Mouse (Mus musculus) midbrain, postnatal 0 days (tissue): ENCODE data around the gene Thoc6. TPM values are rescaled to one million over a fixed set of nuclear protein-coding genes. Genes with fewer than 3 reads are reported as not detected.
A peak's percentile ranks its signal among the peaks of the same experiment; 100 is the strongest.

ENCODE experiments used
- ATAC-seq: fragments of 200-750 bp; cut with Nextera tagmentation; 2 replicates; pipeline ENCODE4 v1.8.0; 2017; ENCODE audit warnings: moderate number of reproducible peaks, mild to moderate bottlenecking, moderate TSS enrichment, moderate library complexity; ENCODE audit not compliant: low FRiP score
- DNase-seq: peaks from one replicate; pipeline ENCODE4 v3.0.0-alpha.2; 2015; ENCODE audit warnings: low spot score
- H3K27ac ChIP-seq: fragments of 300-500 bp; sonication (generic); 2 replicates; pipeline ENCODE4 v1.5.1; 2014; ENCODE audit warnings: low read depth, mild to moderate bottlenecking, low read length, mixed read lengths
- H3K27me3 ChIP-seq: fragments of 300-500 bp; sonication (generic); 2 replicates; pipeline ENCODE4 v1.6.1; 2014; ENCODE audit warnings: low read length, control low read depth, mixed read lengths; ENCODE audit not compliant: insufficient read depth
- H3K36me3 ChIP-seq: fragments of 300-500 bp; sonication (generic); 2 replicates; pipeline ENCODE4 v1.6.1; 2014; ENCODE audit warnings: low read length, control low read depth, mixed read lengths; ENCODE audit not compliant: insufficient read depth
- H3K4me1 ChIP-seq: fragments of 300-500 bp; sonication (generic); 2 replicates; pipeline ENCODE4 v1.6.1; 2014; ENCODE audit warnings: mild to moderate bottlenecking, control low read depth, antibody characterized with exemption, low read length, mixed read lengths; ENCODE audit not compliant: insufficient read depth
- H3K4me2 ChIP-seq: fragments of 300-500 bp; sonication (generic); 2 replicates; pipeline ENCODE4 v1.6.1; 2014; ENCODE audit warnings: low read depth, mild to moderate bottlenecking, low read length, mixed read lengths; ENCODE audit not compliant: poor library complexity, severe bottlenecking
- H3K4me3 ChIP-seq: fragments of 300-500 bp; sonication (generic); 2 replicates; pipeline ENCODE4 v1.5.1; 2014; ENCODE audit warnings: low read depth, mild to moderate bottlenecking, low read length, moderate library complexity
- H3K9ac ChIP-seq: fragments of 300-500 bp; sonication (generic); replicated peaks from 2 replicates; pipeline ENCODE4 v1.6.1; 2014; ENCODE audit warnings: mild to moderate bottlenecking, low read length, moderate library complexity, mixed read lengths; ENCODE audit not compliant: poor library complexity, severe bottlenecking
- H3K9me3 ChIP-seq: fragments of 300-500 bp; sonication (generic); 2 replicates; pipeline ENCODE4 v1.6.1; 2016; ENCODE audit warnings: low read length, control low read depth
- CTCF ChIP-seq: IDR thresholded peaks from 2 replicates; pipeline ENCODE4 v1.5.1; 2016; ENCODE audit warnings: antibody characterized with exemption, mild to moderate bottlenecking
- WGBS: fragments of 180-500 bp; shearing (Covaris S2); extraction: QIAGEN DNeasy Blood & Tissue Kit; methylation state at CpG from one replicate; pipeline ENCODE4 v1.1.7; 2014; 5-methylcytosine and 5-hydroxymethylcytosine counted together
- polyA plus RNA-seq: library from polyadenylated mRNA; unstranded; fragments of >200 nt; fragmentation: Nextera tagmentation; extraction: Ambion mirVana; gene quantifications from 2 replicates; pipeline ENCODE4 v1.2.1, GENCODE M21; 2015
- total RNA-seq: library from RNA; depleted of rRNA; stranded (reverse); fragments of >200 nt; gene quantifications from 2 replicates; pipeline ENCODE4 v1.2.3, GENCODE M21; 2014; rRNA removed

Thoc6 gene
- total and polyA plus RNA-seq, 2 experiments from 2014 or later, result 16.7 to 21.1 TPM

- H3K4me2 ChIP-seq, result peak overlapping the region; percentile 40
- H3K36me3 ChIP-seq, result no peaks in the 10 kb centered on the region
- WGBS, result 16% methylated on average over 22 of the region's 22 CpGs
- no peaks in the 10 kb centered on the region for H3K27me3 ChIP-seq
- DNase-seq (peak; percentile 58), ATAC-seq (peak; percentile 79)
- H3K9me3 ChIP-seq, result no peaks in the 10 kb centered on the region
- no peaks in the 10 kb centered on the region for H3K4me1 ChIP-seq
- peak; percentile 76 for TF ChIP-seq CTCF
- H3K9ac ChIP-seq, result 0 out of 2 replicates have a peak overlapping the region, but pooled peaks have one; percentile 8
- H3K27ac ChIP-seq, result no peak overlapping the region
- H3K4me3 ChIP-seq, result peak overlapping the region; percentile 8; the same call in 1 of the 2 replicates
Observed at GRCm38 (mm10) chr17:23630195-23631020, 43.3 kb downstream of the Thoc6 start.

GRCm38 (mm10) chr17:23627813-23628212 is 45.9 kb downstream of the Thoc6 start:
- Histone ChIP-seq H3K4me3 (no peak overlapping the region), H3K9me3 (no peaks in the 10 kb centered on the region), H3K4me2 (no peak overlapping the region), H3K9ac (no peak overlapping the region), H3K4me1 (no peaks in the 10 kb centered on the region), H3K27ac (no peak overlapping the region), H3K27me3 (no peaks in the 10 kb centered on the region), H3K36me3 (no peaks in the 10 kb centered on the region)
- no peak for TF ChIP-seq CTCF
- 32% methylated on average over 7 of the region's 7 CpGs for WGBS
- ATAC-seq (no peak), DNase-seq (no peak)

GRCm38 (mm10) chr17:23620351-23620750 is 53.3 kb downstream of the Thoc6 start:
- DNase-seq (no peak), ATAC-seq (no peak)
- H3K4me2 ChIP-seq, result no peak overlapping the region
- no peaks in the 10 kb centered on the region; the same call in 1 of the 2 replicates for H3K27me3 ChIP-seq
- WGBS, result 83% methylated on average over 7 of the region's 7 CpGs
- no peaks in the 10 kb centered on the region for H3K36me3 ChIP-seq
- no peak overlapping the region for H3K4me3 ChIP-seq
- H3K9me3 ChIP-seq, result no peaks in the 10 kb centered on the region
- H3K27ac ChIP-seq, result no peak overlapping the region
- H3K9ac ChIP-seq, result no peak overlapping the region
- no peak for TF ChIP-seq CTCF
- H3K4me1 ChIP-seq, result no peaks in the 10 kb centered on the region

Other genes starting within 250 kb of the Thoc6 start
- gene Vmn2r117, start 194.2 kb downstream of the Thoc6 start, total RNA-seq, result not detected in 2 replicates
- gene Vmn2r117, start 194.2 kb downstream of the Thoc6 start, polyA plus RNA-seq, result not detected in 2 replicates
- gene Zfp213, start 109.6 kb downstream of the Thoc6 start, total RNA-seq, result 16.9 and 21.7 TPM in 2 replicates
- gene Zfp213, start 109.6 kb downstream of the Thoc6 start, polyA plus RNA-seq, result 10.0 and 10.7 TPM in 2 replicates
- 36.2 and 48.2 TPM in 2 replicates for gene Zfp13, start 74.4 kb downstream of the Thoc6 start, total RNA-seq
- gene Zfp13, start 74.4 kb downstream of the Thoc6 start, polyA plus RNA-seq, result 23.3 and 26.3 TPM in 2 replicates
- not detected in 2 replicates for gene Zscan10, start 73.0 kb downstream of the Thoc6 start, total RNA-seq
- gene Zscan10, start 73.0 kb downstream of the Thoc6 start, polyA plus RNA-seq, result not detected in 2 replicates
- 0.33 and 0.66 TPM in 2 replicates for gene Mmp25, start 28.6 kb downstream of the Thoc6 start, total RNA-seq
- 0.98 and 1.0 TPM in 2 replicates for gene Mmp25, start 28.6 kb downstream of the Thoc6 start, polyA plus RNA-seq
- gene Bicdl2, start 13.4 kb downstream of the Thoc6 start, total RNA-seq, result not detected in 2 replicates
- 0.10 TPM in 1 of 2 replicates, not detected in the other for gene Bicdl2, start 13.4 kb downstream of the Thoc6 start, polyA plus RNA-seq
- 87.3 and 194 TPM in 2 replicates for gene Hcfc1r1, start 286 bp downstream of the Thoc6 start, total RNA-seq
- 210 and 212 TPM in 2 replicates for gene Hcfc1r1, start 286 bp downstream of the Thoc6 start, polyA plus RNA-seq
- gene Tnfrsf12a, start 3.6 kb upstream of the Thoc6 start, total RNA-seq, result 3.9 and 4.2 TPM in 2 replicates
- 3.3 TPM in 2 replicates for gene Tnfrsf12a, start 3.6 kb upstream of the Thoc6 start, polyA plus RNA-seq
- 0.60 and 0.99 TPM in 2 replicates for gene Cldn6, start 5.4 kb upstream of the Thoc6 start, total RNA-seq
- gene Cldn6, start 5.4 kb upstream of the Thoc6 start, polyA plus RNA-seq, result 0.31 and 0.56 TPM in 2 replicates
- gene Cldn9, start 10.1 kb upstream of the Thoc6 start, total RNA-seq, result 0.19 and 0.55 TPM in 2 replicates
- 0.25 TPM in 1 of 2 replicates, not detected in the other for gene Cldn9, start 10.1 kb upstream of the Thoc6 start, polyA plus RNA-seq
- gene 1520401A03Rik, start 48.9 kb upstream of the Thoc6 start, total RNA-seq, result 0.19 TPM in 1 of 2 replicates, not detected in the other
- gene 1520401A03Rik, start 48.9 kb upstream of the Thoc6 start, polyA plus RNA-seq, result 0.15 TPM in 1 of 2 replicates, not detected in the other
- 18.3 and 18.4 TPM in 2 replicates for gene Pkmyt1, start 52.5 kb upstream of the Thoc6 start, total RNA-seq
- gene Pkmyt1, start 52.5 kb upstream of the Thoc6 start, polyA plus RNA-seq, result 18.0 and 18.3 TPM in 2 replicates
- gene Paqr4, start 67.0 kb upstream of the Thoc6 start, total RNA-seq, result 83.6 and 103 TPM in 2 replicates
- 66.0 and 73.8 TPM in 2 replicates for gene Paqr4, start 67.0 kb upstream of the Thoc6 start, polyA plus RNA-seq
- 0.38 and 2.5 TPM in 2 replicates for gene Kremen2, start 72.0 kb upstream of the Thoc6 start, total RNA-seq
- 1.3 TPM in 2 replicates for gene Kremen2, start 72.0 kb upstream of the Thoc6 start, polyA plus RNA-seq
- gene Flywch1, start 97.7 kb upstream of the Thoc6 start, total RNA-seq, result 248 and 253 TPM in 2 replicates
- 188 TPM in 2 replicates for gene Flywch1, start 97.7 kb upstream of the Thoc6 start, polyA plus RNA-seq
- 94.8 and 96.5 TPM in 2 replicates for gene Flywch2, start 112.2 kb upstream of the Thoc6 start, total RNA-seq
- gene Flywch2, start 112.2 kb upstream of the Thoc6 start, polyA plus RNA-seq, result 128 and 133 TPM in 2 replicates
- 162 and 196 TPM in 2 replicates for gene Srrm2, start 116.7 kb upstream of the Thoc6 start, total RNA-seq
- gene Srrm2, start 116.7 kb upstream of the Thoc6 start, polyA plus RNA-seq, result 351 and 443 TPM in 2 replicates
- gene Elob, start 155.3 kb upstream of the Thoc6 start, total RNA-seq, result 1,027 and 1,129 TPM in 2 replicates
- 1,525 and 1,526 TPM in 2 replicates for gene Elob, start 155.3 kb upstream of the Thoc6 start, polyA plus RNA-seq
- not detected in 2 replicates for gene Prss33, start 162.2 kb upstream of the Thoc6 start, total RNA-seq
- gene Prss33, start 162.2 kb upstream of the Thoc6 start, polyA plus RNA-seq, result 0.17 TPM in 1 of 2 replicates, not detected in the other
- gene Prss32, start 170.0 kb upstream of the Thoc6 start, total RNA-seq, result not detected in 2 replicates
- gene Prss32, start 170.0 kb upstream of the Thoc6 start, polyA plus RNA-seq, result 0.23 and 0.60 TPM in 2 replicates
- gene Prss41, start 170.3 kb upstream of the Thoc6 start, total RNA-seq, result 0.11 and 1.8 TPM in 2 replicates
- 1.3 and 2.2 TPM in 2 replicates for gene Prss41, start 170.3 kb upstream of the Thoc6 start, polyA plus RNA-seq
- gene Prss21, start 194.2 kb upstream of the Thoc6 start, total RNA-seq, result not detected in 2 replicates
- gene Prss21, start 194.2 kb upstream of the Thoc6 start, polyA plus RNA-seq, result not detected in 2 replicates
- gene Dcpp1, start 207.0 kb upstream of the Thoc6 start, total RNA-seq, result 2.0 TPM in 1 of 2 replicates, not detected in the other
- gene Dcpp1, start 207.0 kb upstream of the Thoc6 start, polyA plus RNA-seq, result not detected in 2 replicates
- gene Dcpp2, start 207.0 kb upstream of the Thoc6 start, total RNA-seq, result not detected in 2 replicates
- gene Dcpp2, start 207.0 kb upstream of the Thoc6 start, polyA plus RNA-seq, result not detected in 2 replicates
- gene Dcpp3, start 243.6 kb upstream of the Thoc6 start, total RNA-seq, result not detected in 2 replicates
- gene Dcpp3, start 243.6 kb upstream of the Thoc6 start, polyA plus RNA-seq, result not detected in 2 replicates